Mouse (Mus musculus): Measurements from ENCODE around the gene Mtf2. TPM values are rescaled to one million over a fixed set of nuclear protein-coding genes. Genes with fewer than 3 reads are reported as not detected.
"Not testable (repeated sequence)": the region's sequence is repeated elsewhere in the genome, so short reads cannot be mapped to it uniquely, and the experiment has no call there.

Mtf2 gene
- total RNA-seq, 2 experiments from 2014 or later = 7.9 to 11.3 TPM

DNA sequence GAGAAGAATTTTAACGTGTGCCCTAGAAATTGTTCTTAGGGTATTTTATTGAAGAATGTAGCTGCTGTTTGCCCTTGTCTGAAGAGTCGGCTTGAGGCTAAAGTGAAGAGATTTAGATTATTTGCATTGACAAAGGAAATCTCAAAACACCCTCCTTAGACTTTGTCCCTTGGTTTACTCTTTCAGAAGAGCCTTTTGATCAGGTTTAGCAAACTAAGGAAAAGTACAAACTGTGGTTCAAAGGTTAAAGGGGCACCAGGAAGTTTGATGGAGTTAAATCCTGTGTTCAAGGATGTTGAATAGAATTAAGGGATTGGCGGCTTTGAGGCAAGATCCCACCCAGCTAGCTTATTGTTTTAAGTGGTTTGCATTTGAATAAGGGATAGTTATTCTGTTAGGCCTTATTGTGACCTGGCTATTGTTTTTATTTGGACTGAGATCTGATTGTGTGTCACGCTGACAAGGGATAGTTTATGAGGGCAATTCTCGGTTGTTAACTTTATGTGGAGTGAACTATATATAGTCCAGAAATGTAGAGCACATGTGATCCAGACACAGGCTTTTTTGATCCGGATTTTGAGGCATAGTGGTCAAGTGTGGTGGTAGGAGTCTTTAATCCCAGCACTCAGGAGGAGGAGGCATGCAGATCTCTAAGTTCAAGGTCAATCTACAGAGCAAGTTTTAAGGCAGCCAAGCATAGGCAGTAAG, 11.5 kb downstream of the Mtf2 start:
- no peak for DNase-seq
- intact Hi-C loops (cut with DNase I) = no loop called here

DNA sequence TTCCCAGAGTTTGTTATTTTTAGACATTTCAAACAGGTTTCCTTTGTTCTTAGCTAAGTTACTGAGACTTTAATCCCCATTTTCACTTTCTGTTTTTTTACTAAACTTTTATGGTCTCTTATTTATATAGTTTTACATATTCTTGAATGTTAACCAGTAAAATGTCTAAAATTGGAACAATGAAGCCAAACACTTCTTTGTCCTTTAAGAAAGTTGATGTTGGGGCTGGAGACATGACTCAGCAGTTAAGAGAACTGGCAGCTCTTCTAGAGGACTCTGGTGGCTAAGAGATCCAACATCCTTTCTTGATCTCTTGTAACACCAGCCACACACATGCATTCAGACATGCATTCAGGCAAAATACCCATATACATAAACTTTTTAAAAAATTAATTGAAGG, 14.1 kb downstream of the Mtf2 start:
- DNase-seq = no peak
- intact Hi-C loops (cut with DNase I) = loop anchor here (5.0 kb wide), 1 partner anchor 47 kb away; no protein-coding TSS in a partner anchor

DNA sequence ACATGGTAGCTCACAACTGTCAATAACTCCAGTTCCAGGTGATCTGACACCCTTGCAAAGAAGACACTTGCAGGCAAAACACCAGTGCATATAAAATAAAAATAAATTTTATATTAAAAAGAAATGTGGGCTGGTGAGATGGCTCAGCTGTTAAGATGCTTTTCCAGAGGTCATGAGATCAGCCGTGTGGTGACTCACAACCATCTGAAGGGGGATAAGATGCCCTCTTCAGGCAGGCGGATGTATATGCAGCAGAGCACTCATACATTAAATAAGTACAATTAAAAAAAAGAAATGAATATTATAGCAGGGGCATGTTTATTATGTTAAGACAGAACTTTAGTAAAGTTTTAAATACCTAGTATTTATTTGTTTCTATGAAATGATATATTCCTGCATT, 16.9 kb downstream of the Mtf2 start:
- intact Hi-C loops (cut with DNase I) = loop anchor here (5.0 kb wide), 1 partner anchor 50 kb away; no protein-coding TSS in a partner anchor
- DNase-seq = no peak

DNA sequence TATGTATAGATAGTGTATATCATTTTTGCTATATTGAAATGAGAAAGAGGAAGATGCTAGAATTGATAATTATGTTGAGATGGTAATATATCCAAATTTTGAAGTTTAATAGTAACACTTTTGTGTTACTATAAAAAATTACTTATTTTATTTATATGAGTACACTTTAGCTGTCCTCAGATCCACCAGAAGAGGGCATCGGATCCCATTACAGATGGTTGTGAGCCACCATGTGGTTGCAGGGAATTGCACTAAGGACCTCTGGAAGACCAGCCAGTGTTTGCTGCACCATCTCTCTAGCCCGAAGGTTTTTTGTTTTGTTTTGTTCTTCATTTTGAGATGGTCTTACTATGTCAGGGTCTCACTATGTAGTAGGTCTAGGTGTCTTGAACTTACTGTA, 20.0 kb downstream of the Mtf2 start:
- intact Hi-C loops (cut with DNase I) = no loop called here
- DNase-seq = no peak

DNA sequence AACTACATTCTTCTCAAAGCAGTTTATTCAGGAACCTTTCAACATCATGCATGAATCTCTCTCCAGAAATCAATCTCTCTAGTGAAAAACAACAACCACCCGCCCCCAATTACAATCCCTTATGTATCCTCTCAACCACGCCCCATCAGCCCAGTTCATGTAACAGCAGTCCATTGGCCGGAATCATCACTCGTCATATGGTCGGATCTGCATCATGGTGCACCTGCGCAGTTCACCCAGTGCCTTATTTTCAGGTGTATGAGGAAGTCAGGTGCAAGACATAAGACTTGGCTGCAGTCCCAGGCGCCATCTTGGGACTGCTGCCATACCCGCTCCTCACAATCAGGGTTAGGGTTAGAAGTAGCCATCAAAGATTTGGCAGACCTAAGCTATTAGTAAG, 27.3 kb downstream of the Mtf2 start:
- intact Hi-C loops (cut with DNase I); DNase-seq: not testable (repeated sequence)

DNA sequence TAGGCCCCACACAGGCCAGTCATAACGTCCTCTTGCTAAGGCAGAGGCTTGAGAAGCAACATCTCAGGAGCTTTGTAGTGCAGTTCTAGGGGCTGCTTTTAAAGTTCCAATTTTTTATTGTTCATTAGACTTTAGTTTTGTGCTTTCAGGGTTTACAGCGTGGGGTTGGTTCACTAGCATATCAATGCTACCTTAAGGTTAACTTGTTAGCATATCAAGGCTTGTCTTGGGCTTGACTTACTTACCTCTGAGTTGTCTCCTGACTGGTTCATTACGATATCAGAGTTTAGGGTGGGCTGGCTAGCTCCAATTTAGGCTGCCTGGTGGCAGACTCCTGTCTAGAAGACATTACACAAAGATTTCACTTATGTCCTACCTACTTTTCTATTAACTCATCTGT, 32.2 kb downstream of the Mtf2 start:
- intact Hi-C loops (cut with DNase I) = no loop called here

DNA sequence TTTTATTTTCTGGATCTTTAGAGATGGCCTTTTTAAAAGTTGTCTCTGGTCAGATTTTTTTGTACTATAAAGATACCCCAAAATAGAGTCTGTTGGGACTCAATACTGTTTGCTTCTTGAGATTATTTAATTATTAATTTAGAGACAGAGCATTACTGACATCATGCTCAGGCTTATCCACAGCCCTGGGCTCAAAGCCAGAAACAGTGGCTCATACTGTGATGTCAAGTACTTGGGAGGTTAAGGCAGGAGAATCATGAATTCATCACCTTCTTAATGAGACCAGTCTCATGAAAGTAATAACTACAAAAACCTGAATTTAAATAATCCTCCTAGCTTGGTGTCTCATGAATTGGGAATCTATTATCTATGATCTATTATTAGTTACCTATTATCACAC, 34.7 kb downstream of the Mtf2 start:
- DNase-seq = no peak
- intact Hi-C loops (cut with DNase I) = no loop called here

More for the DNA sequence above, 32.2 kb downstream of the Mtf2 start:
- DNase-seq = no peak

DNA sequence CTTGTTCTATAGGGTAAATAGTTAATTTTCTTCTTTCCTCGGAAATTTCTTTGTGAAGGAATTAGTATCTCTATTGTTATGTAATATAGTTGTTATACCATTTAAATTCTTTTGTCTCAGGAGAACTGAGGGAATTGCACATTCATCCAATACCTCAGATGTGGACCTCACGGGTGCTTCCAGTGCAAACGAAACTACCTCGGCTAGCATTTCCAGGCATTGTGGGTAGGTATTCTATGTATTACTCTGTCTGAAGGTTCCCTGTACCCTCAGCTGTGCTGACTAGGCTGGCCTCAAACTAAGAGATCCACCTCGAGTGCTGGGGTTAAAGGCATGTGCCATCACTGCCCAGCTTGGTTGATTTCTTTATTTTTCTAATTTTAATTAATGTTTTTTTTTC, 38.8 kb downstream of the Mtf2 start:
- no peak for DNase-seq
- intact Hi-C loops (cut with DNase I) = no loop called here

DNA sequence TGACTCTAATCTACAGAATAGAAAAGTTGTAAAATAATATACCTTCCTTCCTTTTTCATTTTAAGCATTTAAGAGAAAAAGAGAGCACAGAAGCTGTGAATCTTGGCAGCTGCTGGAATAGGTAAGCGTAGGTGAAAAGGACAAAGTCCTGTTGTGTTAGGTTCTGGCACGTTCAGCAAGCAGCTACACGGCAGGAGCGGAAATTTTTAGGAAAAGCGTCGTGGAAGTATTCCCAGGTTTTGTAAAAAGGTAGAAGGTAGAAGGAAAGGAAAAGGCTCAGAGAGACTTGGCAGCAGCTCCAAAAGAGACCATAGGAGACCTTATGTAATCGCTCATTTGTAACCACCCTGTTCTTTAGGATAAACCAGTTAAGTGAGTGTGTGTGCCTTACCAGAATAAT, 43.9 kb downstream of the Mtf2 start:
- intact Hi-C loops (cut with DNase I) = no loop called here
- no peak for DNase-seq

DNA sequence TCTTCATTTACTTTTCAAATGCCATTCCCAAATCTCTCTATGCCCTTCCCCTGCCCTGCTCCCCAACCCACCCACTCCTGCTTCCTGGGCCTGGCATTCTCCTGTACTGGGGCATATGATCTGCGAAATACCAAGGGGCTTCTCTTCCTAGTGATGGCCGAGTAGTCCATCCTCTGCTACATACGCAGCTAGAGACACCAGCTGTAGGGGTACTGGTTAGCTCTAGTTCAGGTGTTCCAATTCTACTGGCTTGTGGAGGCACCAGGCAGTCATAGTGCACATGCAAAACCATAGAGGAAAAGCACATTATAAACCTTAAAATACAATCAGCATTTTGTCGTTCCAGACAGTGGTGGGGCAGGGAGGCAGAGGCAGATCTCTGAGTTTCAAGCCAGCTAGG, 52.2 kb downstream of the Mtf2 start:
- intact Hi-C loops (cut with DNase I) = no loop called here
- no peak for DNase-seq

DNA sequence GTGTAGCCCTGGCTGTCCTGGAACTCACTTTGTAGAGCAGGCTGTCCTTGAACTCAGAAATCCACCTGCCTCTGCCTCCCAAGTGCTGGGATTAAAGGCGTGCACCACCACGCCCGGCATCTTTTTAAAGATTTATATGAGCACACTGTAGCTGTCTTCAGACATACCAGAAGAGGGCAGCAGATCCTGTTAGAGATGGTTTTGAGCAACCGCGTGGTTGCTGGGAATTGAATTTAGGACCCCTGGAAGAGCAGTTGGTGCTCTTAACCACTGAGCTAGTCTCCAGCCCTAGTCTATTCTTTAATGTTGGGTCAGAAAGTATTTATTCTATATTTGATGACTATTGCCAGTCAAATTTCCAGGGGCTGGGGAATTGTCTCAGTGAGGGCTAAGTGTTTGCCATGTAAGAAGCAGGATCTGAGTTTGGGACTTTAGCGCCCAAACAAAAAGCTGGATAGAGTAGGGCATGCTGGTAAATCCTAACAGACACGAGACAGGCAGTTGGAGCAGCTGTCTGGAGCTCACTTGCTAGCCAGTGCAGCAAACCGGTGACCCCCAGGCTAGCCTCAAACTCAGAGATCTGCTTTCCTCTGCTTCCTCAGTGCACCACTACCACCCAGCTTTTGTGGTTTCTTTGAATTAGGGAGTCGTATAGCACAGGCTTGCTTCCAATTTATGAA, 54.9 kb downstream of the Mtf2 start:
- DNase-seq = no peak
- intact Hi-C loops (cut with DNase I) = no loop called here

DNA sequence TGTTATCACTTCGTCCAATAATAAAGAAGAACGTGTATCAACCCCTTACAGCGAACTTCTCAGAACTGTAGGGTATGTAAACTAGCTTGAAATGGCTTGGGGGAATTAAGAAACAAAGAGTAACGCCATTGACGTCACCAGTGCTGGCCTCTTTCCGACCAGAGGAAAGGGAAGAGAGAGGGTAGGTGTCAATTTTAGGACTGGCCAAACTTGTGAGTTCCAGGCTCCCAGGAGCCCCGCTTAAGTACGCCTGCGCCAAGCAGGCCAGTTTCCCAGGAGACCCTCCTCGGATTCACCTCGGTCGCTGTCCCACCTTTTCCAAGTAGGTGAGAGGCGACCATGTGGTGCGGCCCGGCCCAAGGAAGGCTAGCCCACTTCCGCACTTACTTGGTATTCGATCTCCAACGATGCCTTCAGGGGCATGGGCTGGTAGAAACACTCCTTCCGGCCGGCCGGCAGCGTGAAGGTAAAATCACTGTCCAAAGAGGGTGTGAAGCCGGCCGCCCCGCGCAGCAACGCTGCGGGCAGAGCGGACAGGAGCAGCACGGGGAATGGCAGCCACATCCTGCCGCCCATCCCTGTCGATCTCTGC, 66.5 kb downstream of the Mtf2 start:
- DNase-seq = peak in 1 of 2 experiments; percentile 9
- intact Hi-C loops (cut with DNase I) = loop anchor here (5.0 kb wide), 1 partner anchor 135 kb away; the partner anchor contains the start of gene Dr1

DNA sequence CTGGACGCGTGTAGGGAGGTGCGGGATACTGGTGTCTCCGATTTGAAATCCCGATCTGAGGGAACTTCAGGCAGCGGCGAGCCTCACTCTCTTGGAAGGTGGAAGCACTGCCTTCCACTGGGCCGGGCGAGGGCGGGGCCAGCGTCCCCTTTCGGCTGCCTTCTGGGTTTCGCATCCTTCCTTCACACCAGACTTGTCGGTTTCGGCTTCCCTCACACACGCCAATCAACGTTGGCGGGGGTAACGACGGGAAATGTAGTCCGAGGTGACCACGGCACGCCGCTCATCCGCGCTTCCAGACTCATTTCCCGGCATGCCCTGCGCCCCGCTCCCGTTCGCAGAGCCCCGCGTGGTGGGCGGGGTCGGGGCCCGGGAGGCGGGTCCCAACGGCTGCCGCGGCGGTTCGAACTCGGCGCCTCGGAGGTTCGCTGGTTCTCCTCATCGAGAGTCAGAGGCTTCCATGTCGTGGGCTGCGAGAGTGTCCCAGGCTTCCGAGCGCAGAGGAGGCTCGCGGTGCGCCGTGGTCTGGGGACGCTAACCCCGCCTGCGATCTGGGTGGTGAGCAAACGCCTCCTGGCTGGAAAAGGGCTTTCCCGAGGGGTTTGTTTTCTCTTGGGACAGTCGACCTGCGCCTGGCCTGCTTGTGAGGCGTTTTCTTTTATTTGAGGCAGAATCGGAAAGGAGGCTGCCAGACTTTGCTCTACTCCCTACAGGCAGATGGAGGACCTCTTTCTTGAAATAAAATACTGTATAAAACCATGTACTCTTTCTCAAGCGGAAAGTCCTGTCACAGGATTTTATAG, 67.2 kb downstream of the Mtf2 start, which contains the start of the genes Tmed5 and Ccdc18:
Tmed5 (minus strand) TSS at position 180 of the 803 bp plus-strand sequence.
Ccdc18 (plus strand) TSS at position 435 of the 803 bp plus-strand sequence.
- intact Hi-C loops (cut with DNase I) = loop anchor here (5.0 kb wide), 1 partner anchor 135 kb away; the partner anchor contains the start of gene Dr1
- DNase-seq = peak; percentile 88 to 96

DNA sequence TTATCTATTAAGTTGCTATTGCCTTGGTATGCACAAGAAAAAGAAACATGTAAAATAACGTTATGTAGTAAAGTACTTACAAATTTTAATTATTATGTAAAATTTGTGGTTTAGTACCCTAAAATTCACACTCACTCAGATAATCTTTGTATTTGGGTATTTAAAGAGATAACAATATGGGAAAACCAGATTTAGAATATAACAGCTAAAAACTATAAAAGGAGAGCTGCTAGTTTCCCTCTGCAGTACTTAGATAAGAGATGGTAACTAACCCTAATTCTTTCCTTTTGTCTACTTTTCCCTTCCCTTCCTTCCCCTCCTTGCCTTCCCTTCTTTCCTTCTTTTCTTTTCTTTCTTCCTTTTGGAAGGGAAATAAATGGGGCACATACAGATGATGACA, 87.1 kb downstream of the Mtf2 start:
- intact Hi-C loops (cut with DNase I) = no loop called here

More for the DNA sequence above, 87.1 kb downstream of the Mtf2 start:
- no peak for DNase-seq

Other genes starting within 250 kb of the Mtf2 start
- not detected for gene Ube2d2b, start 235.6 kb upstream of the Mtf2 start, total RNA-seq (2021)
- 10 to 100 TPM; 14.1 to 14.3 TPM for gene Evi5, start 190.6 kb upstream of the Mtf2 start, total RNA-seq (2021)
- 10 to 100 TPM; 28.8 to 36.7 TPM for gene Rpl5, start 165.2 kb upstream of the Mtf2 start, total RNA-seq (2021)
- gene Fam69a, start 78.6 kb upstream of the Mtf2 start, total RNA-seq (2021) = 10 to 100 TPM; 21.8 to 23.6 TPM
- gene Tmed5, start 66.9 kb downstream of the Mtf2 start, total RNA-seq (2021) = 10 to 100 TPM; 19.8 to 28.4 TPM
- gene Ccdc18, start 67.2 kb downstream of the Mtf2 start, total RNA-seq (2021) = under 1 TPM; 0.07 to 0.36 TPM
- gene Dr1, start 203.2 kb downstream of the Mtf2 start, total RNA-seq (2021) = 10 to 100 TPM; 13.6 to 13.9 TPM
- gene Pigg, start 246.9 kb downstream of the Mtf2 start, total RNA-seq (2021) = 1 to 10 TPM; 3.1 to 3.6 TPM